Mouse (Mus musculus) c-Kit-positive CD71-positive TER-119-positive erythroid progenitor cells, embryonic 14.5 days (primary cell): Measurements from ENCODE around the gene Gm17324.
A peak's percentile ranks its signal among the peaks of the same experiment; 100 is the strongest.
"Not testable (repeated sequence)": the region's sequence is repeated elsewhere in the genome, so short reads cannot be mapped to it uniquely, and the experiment has no call there.

Source experiments
- DNase-seq: peaks from one replicate; pipeline ENCODE4 v3.0.0-alpha.2; 2013; ENCODE audit warnings: low spot score

The Gm17324 gene

DNA sequence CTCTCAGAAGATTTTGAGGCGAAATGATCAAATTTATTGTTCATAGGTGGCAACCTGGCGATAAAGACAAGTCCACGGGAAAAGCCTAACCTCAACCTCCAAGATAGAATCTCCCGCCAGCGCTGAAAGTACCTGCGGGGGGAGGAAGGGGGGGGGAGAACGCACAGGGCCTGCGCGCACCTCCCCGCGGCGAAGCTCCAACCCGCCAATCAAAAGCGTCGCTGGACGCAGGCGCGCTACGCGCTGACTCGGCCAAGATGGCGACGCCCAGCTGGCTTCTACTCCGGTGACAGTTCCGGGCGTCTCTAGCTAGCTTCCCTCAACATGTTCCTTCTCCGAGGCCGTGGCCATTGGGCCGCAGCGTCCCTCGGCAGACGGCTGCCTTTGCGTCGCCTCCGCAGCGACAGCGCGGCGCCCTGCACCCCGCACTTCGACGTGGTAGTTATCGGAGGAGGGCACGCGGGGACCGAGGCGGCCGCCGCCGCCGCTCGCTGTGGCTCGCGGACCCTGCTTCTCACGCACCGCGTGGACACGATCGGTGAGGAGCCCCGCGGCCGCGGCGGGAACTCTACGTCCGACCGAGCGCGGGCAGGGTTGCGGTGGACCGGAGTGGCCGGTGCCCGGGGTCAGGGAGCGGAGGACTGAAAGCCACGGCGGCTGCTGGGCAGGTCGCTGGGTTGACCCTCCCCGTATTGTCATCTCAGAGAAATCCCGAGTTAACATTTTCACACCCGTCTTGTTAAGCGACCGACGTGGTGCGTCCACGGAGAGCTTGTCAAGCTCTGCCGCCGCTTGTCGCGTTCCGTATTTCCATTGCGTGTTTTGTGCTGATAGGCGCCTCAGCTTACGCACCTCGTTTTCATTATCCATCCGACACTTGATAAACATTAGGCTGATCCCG lies at the start of gene Gm17324, which contains the start of gene Mto1:
TSS of gene Gm17324 (minus strand) at position 814 of the 901 bp plus-strand sequence.
TSS of gene Mto1 (plus strand) at position 236 of the 901 bp plus-strand sequence.
- DNase-seq: peak; percentile 93

DNA sequence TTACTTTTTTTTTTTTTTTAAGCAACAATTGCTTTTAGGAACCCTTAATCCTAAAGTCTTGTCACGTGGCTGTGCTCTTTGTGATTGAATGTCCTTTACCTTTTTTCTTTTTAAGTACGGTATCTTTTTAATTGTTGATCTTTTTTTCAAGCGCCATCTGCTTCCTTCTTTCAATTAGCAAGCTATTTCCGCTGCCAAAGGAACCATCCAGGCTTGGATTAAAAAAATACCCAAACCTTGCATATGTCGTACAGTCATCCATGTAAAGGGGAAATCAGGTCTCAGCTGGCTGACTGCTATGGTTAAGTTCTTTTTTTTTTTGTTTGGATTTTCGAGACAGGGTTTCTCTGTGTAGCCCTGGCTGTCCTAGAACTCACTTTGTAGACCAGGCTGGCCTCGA lies 44.6 kb upstream of the Gm17324 start:
- DNase-seq: no peak

DNA sequence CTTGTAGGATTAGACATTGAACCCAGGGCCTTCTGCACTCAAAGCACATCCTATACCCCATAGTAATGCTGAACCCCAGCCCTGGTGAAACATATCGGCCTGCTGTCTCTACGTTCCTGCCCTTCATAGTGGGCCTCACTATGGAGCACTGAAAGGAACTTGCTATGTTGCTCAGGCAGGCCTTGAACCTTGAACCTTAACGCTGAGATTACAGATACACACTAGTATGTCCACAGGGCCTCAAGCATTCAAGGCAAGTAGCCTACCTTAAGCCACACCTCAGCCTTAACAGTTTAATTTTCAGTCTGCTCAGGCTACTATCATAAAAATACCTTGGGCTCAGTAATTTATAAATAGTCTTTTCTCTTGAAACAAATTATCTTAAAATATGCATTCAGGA lies 43.7 kb upstream of the Gm17324 start:
- no peak for DNase-seq

DNA sequence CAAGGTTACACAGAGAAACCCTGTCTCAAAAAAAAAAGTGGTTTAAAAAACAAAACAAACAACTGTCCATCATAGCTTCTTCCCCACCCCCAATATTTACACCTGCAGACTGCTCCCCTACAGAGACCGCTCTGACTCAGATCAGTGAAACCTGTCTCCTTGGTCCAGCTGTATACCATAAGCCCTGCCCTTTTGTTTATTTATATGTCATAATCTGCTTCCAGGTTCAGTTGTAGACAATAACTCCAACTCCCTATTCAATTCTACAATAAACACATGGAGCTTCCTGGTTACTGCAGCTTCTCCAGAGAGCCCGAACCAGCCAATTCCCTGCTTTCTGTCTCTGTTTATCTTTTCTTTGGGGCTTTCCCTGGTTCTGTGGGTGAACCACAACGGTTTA lies 42.6 kb upstream of the Gm17324 start:
- no peak for DNase-seq

DNA sequence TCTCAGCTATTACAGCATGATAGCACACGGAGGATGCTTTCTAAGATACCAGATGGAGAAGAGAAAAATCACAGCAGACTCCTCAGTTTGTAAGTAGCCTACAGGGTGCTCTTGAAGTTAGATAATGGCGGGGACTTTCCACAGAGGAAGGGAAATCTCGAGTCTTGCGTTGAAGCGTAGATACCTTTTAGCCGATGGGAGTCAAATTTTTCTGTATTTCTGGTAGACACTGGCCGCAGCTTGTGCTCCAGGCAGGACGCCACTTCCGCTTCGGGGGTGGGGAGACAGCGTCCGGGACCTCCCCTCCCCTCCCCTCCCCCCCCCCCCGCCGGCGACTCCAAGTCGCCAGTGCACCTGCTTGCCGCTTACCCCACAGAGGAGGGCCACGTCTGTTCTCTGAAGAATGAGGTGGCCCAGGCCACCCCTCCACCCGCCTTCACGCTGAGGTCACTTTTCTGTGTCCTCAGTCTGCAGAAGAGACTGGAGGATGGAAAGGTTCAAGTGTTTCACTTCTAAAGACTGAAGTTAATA lies 40.4 kb upstream of the Gm17324 start, which contains the start of gene Eef1a1:
TSS of gene Eef1a1 (minus strand) at position 262 of the 531 bp plus-strand sequence.
- DNase-seq: no peak

DNA sequence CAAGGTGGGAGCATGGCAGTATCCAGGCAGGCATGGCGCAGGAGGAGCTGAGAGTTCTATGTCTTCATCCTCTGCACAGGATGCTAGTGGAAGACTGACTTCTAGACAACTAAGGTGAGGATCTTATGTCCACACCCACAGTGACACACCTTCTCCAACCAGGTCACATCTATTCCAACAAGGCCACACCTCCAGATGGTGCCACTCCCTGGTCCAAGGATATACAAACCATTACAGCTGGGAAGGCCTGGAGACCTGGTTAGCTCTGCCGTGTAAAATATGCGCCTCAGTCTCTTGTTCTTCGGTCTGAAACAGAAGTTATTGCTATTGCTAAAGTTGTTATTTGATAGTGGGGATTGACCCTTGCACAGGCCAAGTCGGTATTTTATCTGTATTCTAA lies 39.4 kb upstream of the Gm17324 start:
- DNase-seq: not testable (repeated sequence)

DNA sequence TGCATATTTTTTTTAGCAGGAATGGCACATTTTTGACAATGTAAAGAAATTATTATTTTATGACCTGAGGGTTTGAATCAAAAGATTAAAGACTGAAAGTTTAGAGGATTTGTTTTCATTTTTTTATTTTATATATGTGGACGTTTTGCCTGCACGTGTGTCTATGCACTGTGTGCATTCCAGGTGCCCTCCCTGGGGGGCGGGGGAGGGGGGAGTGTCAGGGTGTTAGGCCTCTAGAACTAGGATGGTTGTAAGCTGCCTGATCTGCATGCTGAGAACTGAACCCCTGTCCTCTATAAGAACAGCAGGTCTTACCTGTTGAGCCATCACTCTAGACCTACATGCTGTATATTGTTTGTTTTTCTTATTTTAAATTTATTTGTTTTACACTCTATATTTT lies 36.1 kb upstream of the Gm17324 start:
- DNase-seq: no peak

DNA sequence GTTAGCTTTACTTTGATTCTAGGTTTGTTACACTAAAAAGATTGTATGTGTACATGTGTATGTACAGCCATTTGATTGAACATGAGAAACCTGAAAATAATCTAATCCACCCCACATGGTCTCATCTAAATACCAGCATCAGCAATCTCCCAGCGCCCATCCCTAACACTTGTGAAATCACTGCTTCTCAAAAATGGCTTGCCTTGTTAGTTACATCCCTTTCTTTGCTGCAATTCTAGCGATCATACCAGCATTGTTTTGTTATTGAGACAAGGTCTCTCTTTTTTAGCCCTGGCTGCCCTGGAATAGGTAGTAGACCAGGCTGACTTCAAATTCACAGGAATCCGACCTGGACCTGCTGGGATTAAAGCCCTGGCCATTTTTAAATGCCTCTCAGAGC lies 33.8 kb upstream of the Gm17324 start:
- no peak for DNase-seq

DNA sequence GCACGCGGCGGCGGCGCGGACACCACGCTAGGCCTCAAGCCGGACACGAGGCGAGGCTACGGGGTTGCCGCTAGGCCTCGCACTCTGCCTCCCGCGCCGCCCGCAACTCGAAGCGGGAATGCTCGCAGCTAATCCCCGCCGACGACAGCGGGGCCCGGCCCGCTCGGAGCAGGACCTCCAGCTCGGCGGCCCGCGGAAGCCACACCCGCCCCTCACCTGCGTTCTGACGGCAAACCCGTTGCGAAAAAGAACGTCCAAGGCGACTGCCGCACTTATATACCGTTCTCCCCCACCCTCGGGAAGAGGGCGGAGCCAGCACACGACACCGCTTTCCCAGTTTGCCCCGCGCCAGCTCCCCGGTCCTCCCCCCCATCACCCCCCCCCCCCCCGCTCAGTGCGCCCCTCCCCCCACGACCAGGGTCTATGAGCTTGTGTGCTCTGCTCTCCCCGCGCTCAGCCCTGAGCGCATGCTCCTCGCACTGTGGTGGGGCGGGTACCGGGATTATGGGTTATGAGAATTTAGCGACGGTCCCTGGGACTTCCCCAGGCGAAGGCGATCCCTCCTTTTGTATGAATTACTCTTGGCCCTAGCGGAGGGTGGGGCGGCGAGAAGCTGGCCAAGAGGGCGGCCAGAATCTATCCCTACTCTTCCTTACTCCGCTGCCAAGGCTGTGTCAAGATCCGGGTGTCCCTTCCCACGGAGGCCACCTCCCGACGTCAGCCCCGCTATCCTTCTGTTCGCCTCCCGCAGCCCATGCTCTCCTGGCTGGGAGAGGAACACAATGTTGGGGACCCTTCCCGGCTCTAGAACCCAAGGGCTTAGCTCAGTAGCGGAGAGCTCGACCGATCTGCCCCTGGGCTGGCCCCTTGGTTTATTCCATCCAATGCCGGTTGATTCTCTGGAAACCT lies 33.1 kb upstream of the Gm17324 start:
- DNase-seq: peak; percentile 85

DNA sequence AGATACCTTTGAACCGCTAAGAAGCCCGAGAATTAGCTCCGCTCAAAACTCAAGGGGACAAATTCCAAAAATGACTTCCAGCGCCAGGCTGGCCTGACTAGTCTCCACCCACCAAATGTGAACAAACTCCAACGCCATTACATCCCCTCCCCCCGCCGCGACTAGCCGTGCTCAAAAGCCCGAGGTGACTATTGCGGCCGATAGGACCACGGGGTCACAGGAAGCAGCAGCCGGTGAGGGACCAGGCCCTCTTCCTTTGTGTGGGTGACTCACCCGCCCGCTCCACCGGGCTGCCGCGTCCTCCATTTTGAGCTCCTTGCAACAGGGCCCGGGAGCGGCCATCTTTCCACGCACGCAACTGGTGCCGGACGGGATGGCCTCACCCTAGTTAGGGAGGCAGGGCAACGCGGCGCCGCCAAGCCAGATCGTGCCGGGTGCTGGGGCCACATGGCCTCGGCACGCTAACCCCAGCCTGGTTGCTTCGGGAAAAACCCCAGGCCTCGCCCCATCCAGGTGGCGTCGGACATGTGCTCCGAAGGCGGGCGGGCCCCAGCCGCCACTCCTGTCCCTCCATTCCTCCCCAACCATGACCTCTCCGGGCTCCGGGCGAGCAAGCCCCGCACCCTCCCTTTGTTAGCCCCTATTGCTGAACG lies 32.2 kb upstream of the Gm17324 start:
- peak; percentile 70 for DNase-seq

DNA sequence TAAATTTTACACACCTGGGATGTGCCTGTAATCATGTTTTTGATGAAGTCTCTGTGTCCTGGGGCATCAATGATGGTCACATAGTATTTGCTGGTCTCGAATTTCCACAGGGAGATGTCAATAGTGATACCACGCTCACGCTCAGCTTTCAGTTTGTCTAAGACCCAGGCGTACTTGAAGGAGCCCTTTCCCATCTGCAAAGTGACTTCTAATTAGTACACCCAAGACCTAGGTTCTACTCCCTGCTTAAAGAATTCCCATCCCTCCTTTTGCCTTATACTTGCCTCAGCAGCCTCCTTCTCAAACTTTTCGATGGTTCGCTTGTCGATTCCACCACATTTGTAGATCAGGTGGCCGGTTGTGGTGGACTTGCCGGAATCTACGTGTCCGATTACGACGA lies 31.6 kb upstream of the Gm17324 start:
- DNase-seq: not testable (repeated sequence)

DNA sequence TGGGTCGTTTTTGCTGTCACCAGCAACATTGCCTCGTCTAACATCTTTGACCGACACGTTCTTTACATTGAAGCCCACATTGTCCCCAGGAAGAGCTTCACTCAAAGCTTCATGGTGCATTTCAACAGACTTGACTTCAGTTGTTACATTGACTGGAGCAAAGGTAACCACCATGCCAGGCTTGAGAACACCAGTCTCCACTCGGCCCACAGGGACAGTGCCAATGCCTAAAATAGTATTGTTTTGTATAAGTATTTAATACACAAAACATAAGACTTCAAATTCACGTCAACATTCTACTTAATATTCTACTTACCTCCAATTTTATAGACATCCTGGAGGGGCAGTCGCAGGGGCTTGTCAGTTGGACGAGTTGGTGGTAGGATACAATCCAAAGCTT lies 30.7 kb upstream of the Gm17324 start:
- not testable (repeated sequence) for DNase-seq

DNA sequence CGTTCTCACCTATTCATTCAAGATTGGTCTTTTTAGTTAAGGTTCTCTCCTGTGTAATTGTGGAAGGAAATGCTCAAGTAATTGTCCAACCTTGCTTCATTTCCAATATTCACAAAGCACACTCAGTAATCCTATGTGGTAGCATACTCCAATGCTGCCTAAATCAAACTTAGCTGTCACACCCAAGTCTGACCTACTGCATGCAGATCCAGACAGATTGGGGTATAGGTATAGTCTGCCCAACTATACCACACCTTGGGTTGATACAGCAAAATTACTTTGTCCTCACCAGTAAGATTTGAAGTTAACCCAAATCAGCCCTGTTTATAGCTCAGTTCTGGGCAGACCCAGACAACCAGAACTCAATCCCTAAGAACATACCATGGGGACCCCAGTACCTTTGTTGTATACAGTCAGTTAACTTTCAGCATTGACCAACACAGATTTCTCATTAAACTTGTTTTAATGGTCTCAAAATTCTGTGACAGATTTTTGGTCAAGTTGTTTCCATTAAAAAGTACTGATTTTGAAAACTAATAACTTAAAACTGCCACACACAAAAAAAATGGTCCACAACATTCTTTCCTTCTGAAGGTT lies 29.5 kb upstream of the Gm17324 start:
- DNase-seq: not testable (repeated sequence)

DNA sequence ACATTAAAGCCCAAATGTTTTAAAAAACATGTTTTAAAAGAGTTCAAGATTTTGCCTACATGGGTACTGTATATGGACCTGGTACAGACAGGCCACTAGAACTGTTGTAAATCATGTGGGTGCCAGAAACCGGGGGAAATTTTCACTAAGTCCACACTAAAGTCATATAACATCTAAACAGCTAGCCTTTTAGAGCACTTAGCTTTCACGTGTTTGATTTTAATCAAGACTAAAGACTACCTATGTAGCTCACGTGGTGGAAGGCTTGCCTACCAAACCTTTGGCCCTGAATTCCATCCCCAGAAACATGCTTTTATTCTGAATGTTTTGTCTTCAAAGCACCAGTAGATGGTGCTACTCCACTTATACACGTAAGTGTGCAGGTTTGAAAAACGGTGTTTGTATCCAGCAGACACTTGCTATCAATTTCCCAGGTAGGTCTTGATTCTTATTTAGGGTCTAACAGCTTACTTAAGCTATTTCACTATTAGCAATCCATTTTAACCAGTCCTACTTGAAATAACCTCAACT lies 28.5 kb upstream of the Gm17324 start:
- peak; percentile 62 for DNase-seq

DNA sequence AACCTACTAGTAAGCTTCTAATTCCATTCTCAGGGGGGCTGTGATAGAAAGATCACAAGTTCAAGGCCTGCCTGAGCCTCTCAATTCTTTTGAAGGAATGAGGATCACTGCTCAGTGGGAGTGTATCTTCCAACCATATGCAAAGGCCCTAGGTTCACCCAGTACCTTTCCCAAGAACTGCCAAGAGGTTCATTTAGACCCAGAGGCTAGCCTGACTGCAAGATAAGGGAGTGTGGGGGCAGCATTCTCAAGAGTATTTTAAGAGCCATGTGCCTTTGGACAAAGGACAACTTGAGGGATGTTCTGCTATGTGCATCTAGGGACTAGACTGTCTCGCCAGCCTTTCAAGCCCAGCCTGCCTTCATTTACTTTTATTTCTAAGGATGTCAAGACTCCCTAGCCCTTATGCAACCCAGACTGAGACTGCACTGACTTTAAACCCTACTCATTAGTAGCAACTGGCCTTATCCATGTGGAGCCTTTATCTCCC lies 28.0 kb upstream of the Gm17324 start:
- DNase-seq: no peak

DNA sequence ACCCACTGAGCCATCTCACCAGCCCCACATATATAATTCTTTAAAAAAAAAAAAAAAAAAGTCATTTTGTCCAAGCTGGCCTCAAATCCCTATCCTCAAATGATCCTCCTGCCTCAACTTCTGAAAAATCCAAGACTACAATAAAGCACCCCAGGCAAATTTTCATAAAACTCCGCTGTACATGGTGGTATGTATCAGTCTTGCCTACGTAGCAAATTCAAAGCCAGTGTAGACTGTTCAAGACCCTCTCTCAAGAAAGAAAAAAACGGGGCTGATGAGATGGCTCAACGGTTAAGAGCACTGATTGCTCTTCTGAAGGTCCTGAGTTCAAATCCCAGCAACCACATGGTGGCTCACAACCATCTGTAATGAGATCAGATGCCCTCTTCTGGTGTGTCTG lies 27.3 kb upstream of the Gm17324 start:
- no peak for DNase-seq

DNA sequence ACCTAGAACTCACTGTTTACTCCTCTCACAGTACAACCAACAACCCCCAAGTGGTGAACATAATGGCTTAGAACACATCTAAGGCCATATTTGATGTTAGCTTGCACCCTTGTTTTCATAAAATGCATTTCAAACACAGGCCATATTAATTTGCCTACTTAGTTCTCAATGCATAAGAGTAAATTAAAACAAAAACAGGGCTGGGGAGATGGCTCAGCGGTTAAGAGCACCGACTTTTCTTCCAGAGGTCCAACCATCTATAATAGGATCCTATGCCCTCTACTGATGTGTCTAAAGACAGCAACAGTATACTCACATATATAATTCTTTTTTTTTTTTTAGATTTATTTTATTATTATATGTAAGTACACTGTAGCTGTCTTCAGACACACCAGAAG lies 26.8 kb upstream of the Gm17324 start:
- no peak for DNase-seq

DNA sequence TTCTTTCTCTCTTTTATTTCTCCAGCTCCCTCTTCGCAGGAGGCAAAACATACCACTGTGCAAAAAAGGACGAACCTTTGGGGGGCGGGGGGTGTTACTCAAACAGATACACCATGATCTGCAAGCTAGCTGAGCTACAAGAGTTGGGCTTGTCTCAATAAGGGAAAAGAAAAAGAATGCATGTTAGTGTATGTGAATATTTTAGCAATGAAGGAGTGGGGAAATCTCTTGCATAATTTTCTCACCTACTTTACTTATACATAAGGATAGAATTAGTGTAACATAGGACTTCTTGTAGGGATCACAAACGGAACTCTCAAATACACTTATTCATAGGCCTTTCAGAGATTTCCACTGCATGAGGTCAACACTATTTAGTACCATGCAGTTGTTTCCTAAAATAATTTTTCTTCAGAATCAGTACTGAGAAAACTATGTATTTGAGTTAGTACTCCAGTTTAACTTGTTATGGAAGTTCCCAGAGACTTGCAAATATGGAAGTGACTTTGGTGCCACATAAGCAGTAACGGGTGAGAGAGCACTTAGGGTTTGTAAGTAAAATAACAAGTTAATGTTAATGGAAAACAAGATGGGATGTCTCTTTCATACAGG lies 26.3 kb upstream of the Gm17324 start:
- no peak for DNase-seq

DNA sequence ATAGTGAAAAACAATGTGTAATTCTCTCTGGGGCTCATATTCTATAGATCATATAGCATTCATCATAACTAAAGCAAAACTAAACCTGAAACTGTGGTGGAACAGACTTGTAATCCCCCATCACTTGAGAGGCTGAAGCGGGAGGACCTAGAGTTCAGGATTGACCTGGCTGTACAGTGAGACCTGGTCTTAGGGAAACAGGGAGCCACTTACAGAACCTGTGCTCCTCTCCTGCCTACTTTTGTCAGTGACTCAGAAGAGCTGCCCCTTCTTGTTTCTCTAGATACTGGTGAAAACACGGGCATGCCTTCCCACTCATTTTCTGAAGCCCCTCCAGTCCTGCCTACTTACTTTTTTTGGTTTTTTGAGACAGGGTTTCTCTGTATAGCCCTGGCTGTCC lies 25.7 kb upstream of the Gm17324 start:
- no peak for DNase-seq

DNA sequence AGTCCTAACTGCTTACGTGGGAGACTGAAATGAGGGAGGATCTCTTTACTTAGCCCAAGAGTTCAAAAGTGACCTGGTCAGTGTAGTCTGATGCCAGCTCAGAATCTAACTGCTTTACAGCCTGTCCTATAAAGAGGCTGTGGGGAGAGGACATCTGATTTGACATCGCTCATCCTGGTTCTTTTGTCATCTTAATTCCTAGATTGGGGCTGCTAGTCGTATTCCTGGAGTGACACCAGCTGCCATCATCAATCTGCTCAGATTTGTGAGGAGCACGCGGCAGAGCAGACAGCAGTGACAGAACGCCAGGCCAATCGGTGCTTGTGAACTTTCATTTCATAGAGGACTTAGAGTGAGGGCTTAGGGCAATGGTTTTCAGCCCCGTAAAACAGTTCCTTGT lies 25.0 kb upstream of the Gm17324 start:
- DNase-seq: no peak

DNA sequence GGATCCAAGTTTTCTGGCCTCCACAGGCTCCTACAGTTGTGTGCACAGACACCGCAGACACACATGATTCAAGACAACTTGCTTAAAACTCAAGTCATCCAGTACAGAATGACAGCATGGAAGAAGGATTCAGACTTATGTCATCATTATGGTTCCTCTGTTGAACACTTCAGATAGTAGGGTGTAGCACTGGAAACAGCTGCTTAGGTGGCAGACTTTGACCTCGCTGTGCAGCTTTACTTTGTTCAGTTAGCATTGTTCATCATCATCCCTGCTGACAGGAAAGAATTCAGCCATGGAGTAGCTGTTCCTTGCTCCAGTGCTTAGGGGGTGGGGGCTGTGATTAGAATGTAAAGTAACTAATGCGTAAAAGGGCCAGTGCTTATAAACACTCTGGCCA lies 17.1 kb upstream of the Gm17324 start:
- DNase-seq: no peak
